Mouse (Mus musculus) splenic B cell, adult 2 months (primary cell): ENCODE data around the gene H2-Eb1.
"Not testable (repeated sequence)": the region's sequence is repeated elsewhere in the genome, so short reads cannot be mapped to it uniquely, and the experiment has no call there.

Experiments used
- DNase-seq: peaks from one replicate; pipeline ENCODE4 v3.0.0-alpha.2; 2011; ENCODE audit warnings: low read depth, low spot score
- H3K27me3 ChIP-seq: 2 replicates; pipeline ENCODE4 v1.6.1; 2012; ENCODE audit warnings: mild to moderate bottlenecking, low read length, moderate library complexity, mixed read lengths; ENCODE audit not compliant: control insufficient read depth, poor library complexity, insufficient read depth, severe bottlenecking
- H3K36me3 ChIP-seq: 2 replicates; pipeline ENCODE4 v1.6.1; 2012; ENCODE audit warnings: mild to moderate bottlenecking, low read length, moderate library complexity, mixed read lengths; ENCODE audit not compliant: control insufficient read depth, poor library complexity, insufficient read depth, severe bottlenecking

The H2-Eb1 gene

DNA sequence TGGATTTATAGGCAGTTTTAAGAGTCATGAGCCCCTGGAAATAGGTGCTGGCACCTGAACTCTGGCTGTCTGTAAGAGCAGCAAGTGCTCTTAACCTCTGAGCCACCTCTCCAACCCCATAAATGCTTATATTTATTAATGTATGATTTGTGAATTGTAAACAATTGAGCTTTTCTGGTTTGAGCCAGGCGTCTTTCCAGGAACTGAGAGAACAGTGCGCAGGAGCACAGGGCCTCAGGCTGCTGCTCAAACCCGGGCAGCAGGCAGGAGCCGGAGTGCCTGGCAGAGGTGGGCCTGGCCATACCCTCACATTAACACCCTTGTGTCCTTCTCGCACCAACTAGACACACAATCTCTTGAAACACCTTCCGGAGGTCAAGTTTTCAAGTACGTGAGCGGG, 5.6 kb upstream of the H2-Eb1 start:
- Histone ChIP-seq H3K36me3 (no peaks in the 10 kb centered on the region), H3K27me3 (no peaks in the 10 kb centered on the region)
- peak; percentile 47 for DNase-seq

DNA sequence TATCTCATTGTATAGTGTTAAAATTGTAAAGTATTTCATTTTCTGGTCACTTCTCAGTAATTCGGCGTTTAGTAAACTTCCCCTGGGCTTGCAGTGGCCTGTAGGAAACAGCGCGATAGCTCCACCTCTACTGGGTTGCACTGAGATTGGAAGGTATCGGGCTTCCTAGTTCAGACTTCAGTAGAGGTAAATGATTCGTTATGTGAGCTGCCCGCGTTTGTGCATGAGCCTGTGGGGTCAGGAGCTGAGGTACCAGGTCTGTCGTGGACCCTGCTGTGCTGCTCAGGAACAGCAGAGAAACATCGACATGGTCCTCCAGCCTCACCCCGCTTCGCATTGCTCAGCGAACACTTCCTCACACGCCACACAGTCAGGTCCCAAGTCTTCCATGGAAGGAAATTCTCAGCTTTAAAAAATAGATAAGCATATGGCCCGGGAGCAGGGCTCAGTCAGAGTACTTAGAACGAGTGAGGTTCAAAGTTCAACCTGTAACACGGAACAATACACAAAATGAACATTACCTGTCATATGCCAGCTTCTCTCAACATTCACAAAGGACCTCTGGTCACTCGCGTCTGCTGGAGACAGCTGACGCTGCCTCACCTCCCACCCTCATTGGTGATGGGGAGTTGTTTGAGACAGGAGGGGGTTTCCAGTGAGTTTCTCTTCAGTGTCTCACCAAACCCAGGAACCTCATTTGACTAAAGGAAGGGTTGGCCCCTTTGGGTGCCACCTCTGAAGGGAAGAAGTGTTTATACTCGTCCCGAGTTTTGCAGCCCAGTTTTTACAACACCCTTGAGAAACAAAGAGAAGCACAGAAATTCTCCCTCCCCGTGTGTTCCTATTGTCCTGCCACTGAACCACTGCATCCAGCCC, 4.7 kb upstream of the H2-Eb1 start:
- no peaks in the 10 kb centered on the region for H3K27me3 ChIP-seq
- DNase-seq: peak; percentile 98
- H3K36me3 ChIP-seq: no peaks in the 10 kb centered on the region

DNA sequence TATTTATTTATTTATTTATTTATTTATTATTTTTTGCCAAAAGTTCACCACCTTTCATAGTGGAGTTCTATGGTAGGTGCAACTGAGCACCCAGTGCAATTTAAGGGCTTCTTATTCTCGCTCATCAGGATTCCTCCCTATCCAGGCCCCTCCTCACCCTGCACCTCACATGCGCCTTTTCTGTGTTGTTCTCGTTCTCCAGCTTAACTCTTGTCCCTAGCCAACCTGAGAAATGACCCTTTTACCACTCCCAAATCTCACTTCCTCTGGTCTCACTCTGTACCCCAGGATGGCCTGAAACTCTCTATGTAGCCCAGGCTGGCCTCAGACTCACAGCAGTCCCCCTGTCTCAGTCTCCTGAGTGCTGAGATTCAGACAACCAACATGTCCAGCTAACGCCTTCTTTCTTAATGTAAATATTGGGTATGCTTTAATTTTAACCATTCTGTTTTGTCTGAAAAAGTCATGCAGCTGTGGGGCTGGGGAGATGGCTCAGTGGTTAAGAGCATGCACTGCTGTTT, 3.9 kb upstream of the H2-Eb1 start:
- Histone ChIP-seq H3K27me3 (no peaks in the 10 kb centered on the region), H3K36me3 (peaks cover 3% of the 10 kb centered on the region)
- peak; percentile 61 for DNase-seq

DNA sequence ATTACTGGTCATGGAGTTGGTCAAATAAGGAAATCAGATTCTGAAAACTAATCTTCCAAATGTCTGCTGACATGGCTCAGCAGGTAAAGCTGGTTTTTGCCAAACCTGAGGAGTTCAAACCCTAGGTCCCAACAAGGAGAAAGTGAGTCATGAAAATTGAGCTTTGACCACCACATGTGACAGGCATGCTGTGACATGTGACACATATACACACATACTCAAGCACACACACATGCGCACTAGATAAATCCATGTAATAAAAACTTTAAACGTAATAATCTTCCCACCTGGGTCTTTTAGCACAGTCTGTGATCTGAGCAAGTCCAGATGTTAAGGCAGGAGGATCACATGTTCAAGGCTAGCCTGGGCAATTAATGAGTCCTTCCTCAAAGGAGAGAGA, 1.9 kb upstream of the H2-Eb1 start:
- peak; percentile 62 for DNase-seq
- Histone ChIP-seq H3K36me3 (peaks cover 19% of the 10 kb centered on the region), H3K27me3 (no peaks in the 10 kb centered on the region)

DNA sequence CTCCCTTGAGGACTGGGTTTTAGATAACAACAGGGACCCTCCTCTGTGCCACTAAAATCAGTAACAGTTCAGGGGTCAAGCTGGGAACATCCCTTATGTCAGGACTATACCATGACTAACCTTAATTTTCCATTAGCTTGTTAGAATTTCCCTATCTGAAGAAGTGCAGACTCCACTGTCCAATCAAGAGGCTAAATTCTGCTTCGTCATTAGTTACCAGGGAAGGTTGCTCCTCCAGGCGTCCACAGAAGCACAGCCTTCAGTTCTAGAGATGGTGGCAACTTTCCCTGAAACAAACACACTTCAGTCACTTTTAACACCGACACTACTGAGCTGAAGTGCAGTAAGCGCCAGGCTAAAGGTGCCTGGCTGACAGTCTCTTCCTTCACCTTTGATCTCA, 916 bp upstream of the H2-Eb1 start:
- H3K27me3 ChIP-seq: no peaks in the 10 kb centered on the region
- peaks cover 27% of the 10 kb centered on the region for H3K36me3 ChIP-seq
- peak; percentile 100 for DNase-seq

DNA sequence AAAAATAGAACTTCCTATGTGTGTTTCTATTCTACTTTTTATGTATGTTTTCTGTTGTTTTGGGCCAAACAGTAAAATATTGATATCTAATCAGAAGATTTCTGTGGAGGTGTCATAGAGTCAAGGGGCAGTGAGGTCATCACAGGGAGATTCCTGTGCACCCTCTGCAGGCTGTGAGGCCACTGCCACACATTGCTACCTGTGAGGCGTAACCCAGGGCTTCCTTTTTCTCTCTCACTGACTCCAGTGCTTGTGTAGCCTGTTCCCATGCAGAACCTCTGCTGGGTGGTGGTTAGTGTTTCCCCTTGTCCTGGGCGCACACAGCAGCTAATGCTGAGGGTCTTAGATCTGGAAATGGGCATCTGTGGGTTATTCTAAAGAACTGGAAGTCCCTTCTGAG, 740 bp downstream of the H2-Eb1 start:
- peaks cover 34% of the 10 kb centered on the region for H3K36me3 ChIP-seq
- no peaks in the 10 kb centered on the region for H3K27me3 ChIP-seq
- DNase-seq: peak; percentile 88

DNA sequence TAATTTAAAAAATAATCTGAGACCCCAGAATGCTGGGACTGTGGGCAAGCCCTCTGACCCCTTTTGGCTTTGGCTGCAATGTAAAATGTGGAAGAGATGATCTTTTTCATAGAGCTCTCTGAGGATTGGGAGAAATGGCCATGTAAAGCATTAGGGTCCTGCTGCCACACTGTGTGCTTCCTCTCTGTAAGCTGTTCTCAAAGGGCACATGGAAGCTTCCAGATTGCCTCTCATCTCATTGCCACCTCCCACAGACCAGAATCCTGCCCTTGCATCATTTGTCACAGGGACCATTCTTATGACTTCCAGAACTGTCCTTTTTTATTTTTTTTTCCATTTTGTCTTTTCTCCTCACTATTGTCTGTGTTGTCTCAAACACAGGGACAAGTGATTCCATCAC, 1.5 kb downstream of the H2-Eb1 start:
- peaks cover 38% of the 10 kb centered on the region for H3K36me3 ChIP-seq
- H3K27me3 ChIP-seq: no peaks in the 10 kb centered on the region
- DNase-seq: peak; percentile 69

DNA sequence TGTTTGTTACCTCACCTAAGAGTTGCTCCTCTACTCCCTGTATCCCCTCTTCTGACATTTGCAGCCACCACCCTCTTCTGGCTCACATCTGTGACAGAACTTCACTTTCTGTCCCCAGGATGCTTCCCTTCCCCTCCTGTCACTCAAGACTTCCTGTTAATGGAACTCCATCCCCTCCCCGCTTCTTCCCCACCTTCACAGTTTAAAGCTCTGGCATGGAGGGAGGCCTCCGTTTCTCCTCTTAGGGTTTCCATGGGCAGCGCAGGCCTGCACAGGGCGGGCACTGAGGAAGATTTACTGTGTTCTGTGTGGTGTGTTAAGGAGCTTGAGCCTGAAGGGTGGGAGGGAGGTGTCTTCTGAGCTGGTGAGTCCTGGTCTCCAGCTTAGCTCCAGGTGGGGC, 2.5 kb downstream of the H2-Eb1 start:
- DNase-seq: peak; percentile 58
- Histone ChIP-seq H3K27me3 (no peaks in the 10 kb centered on the region), H3K36me3 (peaks cover 47% of the 10 kb centered on the region)

DNA sequence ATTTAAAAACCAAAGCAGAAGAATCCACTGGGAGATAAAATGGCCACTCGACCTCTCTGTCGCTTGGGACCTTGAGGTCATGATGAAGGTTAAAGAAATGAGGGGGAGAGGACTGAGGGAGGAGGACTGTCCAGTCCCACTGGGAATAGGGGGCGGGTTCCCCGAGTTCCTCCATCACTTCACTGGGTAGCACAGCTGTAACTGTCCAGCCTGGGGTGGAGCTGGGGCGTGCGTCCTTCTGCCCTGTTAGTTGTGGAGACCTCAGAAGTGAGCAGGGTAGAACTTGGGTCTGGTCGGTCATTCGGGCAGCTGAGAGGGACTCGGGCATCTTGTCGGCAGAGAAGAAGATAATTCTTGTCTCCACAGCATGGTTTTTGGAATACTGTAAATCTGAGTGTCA, 3.6 kb downstream of the H2-Eb1 start:
- H3K36me3 ChIP-seq: peaks cover 54% of the 10 kb centered on the region
- H3K27me3 ChIP-seq: no peaks in the 10 kb centered on the region
- peak; percentile 54 for DNase-seq

DNA sequence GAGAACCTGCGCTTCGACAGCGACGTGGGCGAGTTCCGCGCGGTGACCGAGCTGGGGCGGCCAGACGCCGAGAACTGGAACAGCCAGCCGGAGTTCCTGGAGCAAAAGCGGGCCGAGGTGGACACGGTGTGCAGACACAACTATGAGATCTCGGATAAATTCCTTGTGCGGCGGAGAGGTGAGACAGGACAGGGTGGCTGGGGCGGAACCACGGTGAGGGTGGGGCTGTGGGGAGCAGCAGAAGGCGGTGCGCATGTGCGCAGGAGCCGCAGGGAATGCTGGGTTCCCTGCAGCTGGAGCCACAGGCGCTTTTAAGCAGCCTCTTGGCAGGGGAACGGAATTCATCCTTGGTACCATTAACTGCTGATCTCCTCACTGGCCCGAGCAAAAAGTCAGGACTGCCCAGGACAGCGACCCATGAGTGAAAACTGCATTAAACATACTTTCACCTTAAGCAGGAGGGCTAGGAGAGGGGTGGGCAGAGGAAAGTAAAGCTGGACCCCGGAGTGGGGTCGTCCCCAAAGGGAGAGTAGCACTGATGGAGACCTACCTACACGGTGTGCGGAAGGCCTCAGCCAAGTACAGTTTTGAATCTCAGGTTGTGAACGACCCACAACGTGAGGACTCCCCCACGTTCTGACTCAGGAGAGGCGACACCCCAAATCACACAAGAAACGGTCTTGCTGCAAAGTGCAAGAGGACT, 4.2 kb downstream of the H2-Eb1 start:
- peak; percentile 68 for DNase-seq
- H3K36me3 ChIP-seq: peaks cover 58% of the 10 kb centered on the region

DNA sequence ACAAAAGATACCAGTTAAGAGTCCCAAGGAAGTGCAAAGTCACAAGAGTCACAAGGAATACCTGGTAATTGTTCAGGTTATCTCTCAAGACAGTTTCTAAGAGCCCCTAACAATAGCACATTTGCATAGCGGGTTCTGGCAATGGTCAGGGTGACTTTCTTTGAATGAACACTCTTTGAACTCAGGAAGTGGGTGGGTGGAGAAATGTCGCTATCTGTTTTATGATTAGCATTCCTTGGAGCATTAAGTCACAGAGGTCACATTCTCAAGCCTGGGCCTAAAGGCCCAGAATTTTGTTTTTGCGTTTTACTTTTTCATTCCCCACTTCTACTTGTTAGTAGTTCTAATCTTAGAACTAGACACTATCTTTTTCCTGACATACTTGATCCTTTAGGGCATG, 4.9 kb downstream of the H2-Eb1 start:
- H3K27me3 ChIP-seq, DNase-seq: not testable (repeated sequence)
- peaks cover 65% of the 10 kb centered on the region for H3K36me3 ChIP-seq

More for the DNA sequence above, 4.2 kb downstream of the H2-Eb1 start:
- H3K27me3 ChIP-seq: no peaks in the 10 kb centered on the region

DNA sequence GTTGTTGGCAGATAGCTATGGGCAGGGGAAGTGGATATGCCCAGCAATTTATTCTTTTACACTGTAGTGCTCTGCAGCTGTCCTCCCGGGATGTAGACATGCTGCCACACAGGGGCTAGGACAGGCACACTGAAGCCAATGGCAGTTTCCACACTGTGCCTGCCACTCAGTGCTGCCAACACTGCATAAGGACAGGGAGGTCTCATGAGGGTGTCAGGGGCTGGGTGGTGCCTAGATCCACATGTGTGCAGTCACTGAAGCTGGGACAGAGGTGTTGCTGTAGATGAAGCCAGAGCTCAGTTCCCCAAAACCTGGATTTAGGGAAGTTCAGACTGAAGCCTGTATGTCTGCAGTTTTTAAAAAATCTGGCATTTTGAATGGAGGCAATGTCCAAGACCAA, 6.5 kb downstream of the H2-Eb1 start:
- H3K27me3 ChIP-seq: no peaks in the 10 kb centered on the region
- DNase-seq: peak; percentile 59
- peaks cover 63% of the 10 kb centered on the region for H3K36me3 ChIP-seq

DNA sequence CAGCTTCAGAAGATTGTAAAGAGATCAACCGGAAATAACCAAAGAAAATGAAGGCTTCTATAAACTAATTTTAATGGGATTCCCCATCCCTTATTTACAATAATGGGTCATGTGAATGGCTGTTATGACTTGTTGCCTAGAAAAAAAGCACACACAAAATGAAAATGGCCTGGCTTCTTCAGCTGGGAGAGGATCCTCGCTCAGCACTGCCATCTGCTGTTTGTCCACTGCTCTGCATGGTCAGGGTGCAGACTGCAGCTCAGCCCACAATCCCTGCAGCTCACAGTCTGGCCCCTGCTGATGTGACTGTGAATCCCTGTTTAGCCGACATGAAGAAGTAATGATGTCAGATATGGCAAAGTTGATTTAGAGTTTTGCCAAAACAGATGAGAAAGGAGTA, 7.7 kb downstream of the H2-Eb1 start:
- H3K36me3 ChIP-seq: peaks cover 52% of the 10 kb centered on the region
- H3K27me3 ChIP-seq: no peaks in the 10 kb centered on the region
- peak; percentile 93 for DNase-seq

DNA sequence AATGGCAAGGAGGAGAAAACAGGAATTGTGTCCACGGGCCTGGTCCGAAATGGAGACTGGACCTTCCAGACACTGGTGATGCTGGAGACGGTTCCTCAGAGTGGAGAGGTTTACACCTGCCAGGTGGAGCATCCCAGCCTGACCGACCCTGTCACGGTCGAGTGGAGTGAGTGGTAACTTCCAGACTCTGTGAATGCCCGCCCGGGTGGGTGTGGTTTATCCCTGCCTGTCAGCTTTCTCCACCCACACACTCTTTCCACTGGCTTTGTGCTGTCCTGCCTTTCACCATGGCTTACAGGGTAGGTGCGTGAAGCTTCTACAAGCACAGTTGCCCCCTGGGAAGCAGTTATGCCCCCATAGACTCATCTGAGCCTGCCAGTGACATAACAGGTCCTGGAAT, 8.6 kb downstream of the H2-Eb1 start:
- peak; percentile 56 for DNase-seq
- H3K27me3 ChIP-seq: no peaks in the 10 kb centered on the region
- peaks cover 48% of the 10 kb centered on the region for H3K36me3 ChIP-seq

DNA sequence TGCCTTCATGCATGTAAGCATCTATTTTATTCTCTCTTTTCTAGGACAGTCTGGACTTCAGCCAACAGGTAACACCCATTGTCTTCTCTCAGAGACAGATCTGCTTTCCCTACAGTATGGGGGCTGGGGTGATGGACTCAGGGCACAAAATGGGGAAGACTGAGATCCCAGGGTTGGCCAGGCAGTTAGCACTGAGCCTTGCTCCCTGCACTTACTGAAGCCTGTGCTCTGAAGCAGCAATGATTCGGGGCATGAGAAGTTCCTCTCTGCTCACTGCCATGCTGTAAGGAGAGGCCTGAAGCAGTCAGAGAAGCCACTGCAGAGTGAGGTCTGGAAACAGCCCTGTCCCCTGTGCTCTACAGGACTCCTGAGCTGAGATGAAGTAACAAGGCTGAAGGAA, 9.8 kb downstream of the H2-Eb1 start:
- DNase-seq: peak; percentile 34
- no peaks in the 10 kb centered on the region for H3K27me3 ChIP-seq
- peaks cover 40% of the 10 kb centered on the region for H3K36me3 ChIP-seq
